Mouse (Mus musculus): ENCODE results near the gene Cacnb1. TPM values are rescaled to one million over a fixed set of nuclear protein-coding genes. Genes with fewer than 3 reads are reported as not detected.

Cacnb1 gene
- total RNA-seq, 2 experiments from 2014 or later, result 0.68 TPM; not detected in 1

- no peak for ATAC-seq (replicated peaks; ENCODE audit: low FRiP score, poor library complexity, severe bottlenecking)
Measured at GRCm38 (mm10) chr11:98044074-98044473, 21.2 kb upstream of the Cacnb1 start.

GRCm38 (mm10) chr11:98042741-98043140, 19.9 kb upstream of the Cacnb1 start:
- no peak for ATAC-seq (replicated peaks; ENCODE audit: low FRiP score, poor library complexity, severe bottlenecking)

- ATAC-seq (replicated peaks; ENCODE audit: low FRiP score, poor library complexity, severe bottlenecking), result no peak
Measured at GRCm38 (mm10) chr11:98040975-98041374, 18.1 kb upstream of the Cacnb1 start.

- ATAC-seq (replicated peaks; ENCODE audit: low FRiP score, poor library complexity, severe bottlenecking), result no peak
Measured at GRCm38 (mm10) chr11:98037871-98038270, 15.0 kb upstream of the Cacnb1 start.

- ATAC-seq (replicated peaks; ENCODE audit: low FRiP score, poor library complexity, severe bottlenecking), result no peak
Measured at GRCm38 (mm10) chr11:98035977-98036377, 13.1 kb upstream of the Cacnb1 start.

GRCm38 (mm10) chr11:98034840-98035239, 12.0 kb upstream of the Cacnb1 start:
- ATAC-seq (replicated peaks; ENCODE audit: low FRiP score, poor library complexity, severe bottlenecking), result no peak

GRCm38 (mm10) chr11:98034061-98034460, 11.2 kb upstream of the Cacnb1 start:
- ATAC-seq (replicated peaks; ENCODE audit: low FRiP score, poor library complexity, severe bottlenecking), result no peak

- no peak for ATAC-seq (replicated peaks; ENCODE audit: low FRiP score, poor library complexity, severe bottlenecking)
Measured at GRCm38 (mm10) chr11:98031443-98031770, 8.6 kb upstream of the Cacnb1 start.

GRCm38 (mm10) chr11:98030701-98031442, 8.0 kb upstream of the Cacnb1 start:
- ATAC-seq (replicated peaks; ENCODE audit: low FRiP score, poor library complexity, severe bottlenecking), result no peak

GRCm38 (mm10) chr11:98027785-98028184, 5.0 kb upstream of the Cacnb1 start:
- no peak for ATAC-seq (replicated peaks; ENCODE audit: low FRiP score, poor library complexity, severe bottlenecking)

- no peak for ATAC-seq (replicated peaks; ENCODE audit: low FRiP score, poor library complexity, severe bottlenecking)
Measured at GRCm38 (mm10) chr11:98027297-98027688, 4.5 kb upstream of the Cacnb1 start.

- ATAC-seq (replicated peaks; ENCODE audit: low FRiP score, poor library complexity, severe bottlenecking), result peak; percentile 88
Measured at GRCm38 (mm10) chr11:98026570-98027296, 3.9 kb upstream of the Cacnb1 start, which contains the start of gene Rpl19. Gene Rpl19 (plus strand): TSS chr11:98026710.

GRCm38 (mm10) chr11:98026248-98026569, 3.4 kb upstream of the Cacnb1 start:
- peak; percentile 25; the same call in 1 of the 2 replicates for ATAC-seq (replicated peaks; ENCODE audit: low FRiP score, poor library complexity, severe bottlenecking)

- ATAC-seq (replicated peaks; ENCODE audit: low FRiP score, poor library complexity, severe bottlenecking), result no peak
Measured at GRCm38 (mm10) chr11:98024516-98024915, 1.7 kb upstream of the Cacnb1 start.

GRCm38 (mm10) chr11:98022253-98022554, 630 bp downstream of the Cacnb1 start:
- ATAC-seq (replicated peaks; ENCODE audit: low FRiP score, poor library complexity, severe bottlenecking), result no peak

- no peak for ATAC-seq (replicated peaks; ENCODE audit: low FRiP score, poor library complexity, severe bottlenecking)
Measured at GRCm38 (mm10) chr11:98021565-98022252, 1.1 kb downstream of the Cacnb1 start.

- no peak for ATAC-seq (replicated peaks; ENCODE audit: low FRiP score, poor library complexity, severe bottlenecking)
Measured at GRCm38 (mm10) chr11:98021118-98021517, 1.7 kb downstream of the Cacnb1 start.

- no peak for ATAC-seq (replicated peaks; ENCODE audit: low FRiP score, poor library complexity, severe bottlenecking)
Measured at GRCm38 (mm10) chr11:98020710-98021109, 2.1 kb downstream of the Cacnb1 start.

GRCm38 (mm10) chr11:98019883-98020610, 2.8 kb downstream of the Cacnb1 start:
- no peak for ATAC-seq (replicated peaks; ENCODE audit: low FRiP score, poor library complexity, severe bottlenecking)

- ATAC-seq (replicated peaks; ENCODE audit: low FRiP score, poor library complexity, severe bottlenecking), result no peak
Measured at GRCm38 (mm10) chr11:98018858-98019641, 3.8 kb downstream of the Cacnb1 start.
